Mouse (Mus musculus) intestine, embryonic 14.5 days (tissue): ENCODE measurements around the gene Foxn3. TPM values are rescaled to one million over a fixed set of nuclear protein-coding genes. Genes with fewer than 3 reads are reported as not detected.

Source experiments
- ATAC-seq: fragments of 200-750 bp; cut with Nextera tagmentation; replicated peaks from 2 replicates; pipeline ENCODE4 v1.8.0; 2017; ENCODE audit warnings: low read depth, moderate number of reproducible peaks, moderate TSS enrichment, moderate library complexity; ENCODE audit not compliant: low FRiP score, low TSS enrichment
- DNase-seq: peaks from one replicate; pipeline ENCODE4 v3.0.0-alpha.2; 2018; ENCODE audit warnings: low spot score
- H3K27ac ChIP-seq: fragments of 300-500 bp; sonication (generic); 2 replicates; pipeline ENCODE4 v1.5.1; 2014; ENCODE audit warnings: low read depth, mild to moderate bottlenecking, control low read depth
- H3K27me3 ChIP-seq: fragments of 300-500 bp; sonication (generic); replicated peaks from 2 replicates; pipeline ENCODE4 v1.6.1; 2014; ENCODE audit warnings: low read length, control low read depth; ENCODE audit not compliant: control insufficient read depth, insufficient read depth
- H3K36me3 ChIP-seq: fragments of 300-500 bp; sonication (generic); 2 replicates; pipeline ENCODE4 v1.6.1; 2014; ENCODE audit warnings: low read length, control low read depth; ENCODE audit not compliant: control insufficient read depth, insufficient read depth
- H3K4me1 ChIP-seq: fragments of 300-500 bp; sonication (generic); replicated peaks from 2 replicates; pipeline ENCODE4 v1.6.1; 2014; ENCODE audit warnings: low read length, control low read depth, mixed read lengths; ENCODE audit not compliant: control insufficient read depth, insufficient read depth
- H3K4me2 ChIP-seq: fragments of 300-500 bp; sonication (generic); 2 replicates; pipeline ENCODE4 v1.6.1; 2014; ENCODE audit warnings: low read length
- H3K4me3 ChIP-seq: fragments of 300-500 bp; sonication (generic); 2 replicates; pipeline ENCODE4 v1.5.1; 2014; ENCODE audit warnings: low read depth, low read length, control low read depth, mixed read lengths
- H3K9ac ChIP-seq: fragments of 300-500 bp; sonication (generic); 2 replicates; pipeline ENCODE4 v1.6.1; 2014; ENCODE audit warnings: mild to moderate bottlenecking, low read length
- H3K9me3 ChIP-seq: fragments of 300-500 bp; sonication (generic); 2 replicates; pipeline ENCODE4 v1.6.1; 2016; ENCODE audit warnings: low read length, control low read depth; ENCODE audit not compliant: control insufficient read depth
- whole genome bisulfite sequencing: fragments of 180-500 bp; shearing (Covaris S2); extraction: QIAGEN DNeasy Blood & Tissue Kit; methylation state at CpG from one replicate; pipeline ENCODE4 v1.1.7; 2014; 5-methylcytosine and 5-hydroxymethylcytosine counted together
- polyA plus RNA-seq: library from polyadenylated mRNA; unstranded; fragments of >200 nt; fragmentation: Nextera tagmentation; extraction: Ambion mirVana; gene quantifications from 2 replicates; pipeline ENCODE4 v1.2.1, GENCODE M21; 2014

Gene Foxn3
- polyA plus RNA-seq, 1 experiment from 2014 or later = 74.3 TPM

- Histone ChIP-seq H3K9me3 (no peaks in the 10 kb centered on the region), H3K27me3 (no peaks in the 10 kb centered on the region), H3K4me2 (0 out of 2 replicates have a peak overlapping the region, but pooled peaks have one; percentile 12), H3K4me3 (no peak overlapping the region), H3K4me1 (no peaks in the 10 kb centered on the region), H3K9ac (no peak overlapping the region), H3K36me3 (no peaks in the 10 kb centered on the region), H3K27ac (no peak overlapping the region)
- ATAC-seq (no peak), DNase-seq (peak; percentile 65)
- WGBS = 63% methylated on average over 25 of the region's 25 CpGs
These were observed 7.0 kb upstream of the Foxn3 start for GRCm38 (mm10) chr12:99570197-99570956.

- Histone ChIP-seq H3K9me3 (no peaks in the 10 kb centered on the region), H3K9ac (no peak overlapping the region), H3K4me2 (no peak overlapping the region), H3K4me1 (peaks cover 16% of the 10 kb centered on the region), H3K36me3 (no peaks in the 10 kb centered on the region), H3K27ac (no peak overlapping the region), H3K4me3 (no peak overlapping the region), H3K27me3 (no peaks in the 10 kb centered on the region)
- WGBS = 71% methylated on average over 2 of the region's 2 CpGs
- ATAC-seq (no peak), DNase-seq (no peak)
These were observed 2.2 kb upstream of the Foxn3 start for GRCm38 (mm10) chr12:99565606-99566005.

- H3K4me2 ChIP-seq = peak overlapping the region; percentile 61
- no peak overlapping the region for H3K9ac ChIP-seq
- no peaks in the 10 kb centered on the region for H3K36me3 ChIP-seq
- DNase-seq (no peak), ATAC-seq (no peak)
- H3K9me3 ChIP-seq = no peaks in the 10 kb centered on the region
- peaks cover 21% of the 10 kb centered on the region for H3K4me1 ChIP-seq
- H3K27me3 ChIP-seq = no peaks in the 10 kb centered on the region
- H3K27ac ChIP-seq = no peak overlapping the region
- no peak overlapping the region for H3K4me3 ChIP-seq
- WGBS = 29% methylated on average over 9 of the region's 9 CpGs
These were observed 1.0 kb upstream of the Foxn3 start for GRCm38 (mm10) chr12:99564301-99564910.

- no peak for ATAC-seq
These were observed 554 bp downstream of the Foxn3 start for GRCm38 (mm10) chr12:99562867-99563189.

GRCm38 (mm10) chr12:99562073-99562866 is 1.1 kb downstream of the Foxn3 start:
- peak; percentile 47; the same call in 1 of the 2 replicates for ATAC-seq
- peak overlapping the region; percentile 78 for H3K4me3 ChIP-seq
- H3K27me3 ChIP-seq = no peaks in the 10 kb centered on the region
- H3K27ac ChIP-seq = peak overlapping the region; percentile 83
- under 1% methylated on average over 24 of the region's 24 CpGs for WGBS
- no peaks in the 10 kb centered on the region for H3K9me3 ChIP-seq
- peaks cover 21% of the 10 kb centered on the region for H3K4me1 ChIP-seq
- no peaks in the 10 kb centered on the region for H3K36me3 ChIP-seq
- H3K4me2 ChIP-seq = peak overlapping the region; percentile 61
- peak; percentile 84 for DNase-seq
- peak overlapping the region; percentile 88 for H3K9ac ChIP-seq

More at GRCm38 (mm10) chr12:99562867-99563189, 554 bp downstream of the Foxn3 start:
- peak overlapping the region; percentile 88 for H3K9ac ChIP-seq
- under 1% methylated on average over 10 of the region's 10 CpGs for WGBS
- DNase-seq = peak; percentile 65
- no peaks in the 10 kb centered on the region for H3K27me3 ChIP-seq
- peak overlapping the region; percentile 78 for H3K4me3 ChIP-seq
- H3K27ac ChIP-seq = peak overlapping the region; percentile 83; the same call in 1 of the 2 replicates
- peaks cover 21% of the 10 kb centered on the region for H3K4me1 ChIP-seq
- peak overlapping the region; percentile 61 for H3K4me2 ChIP-seq
- no peaks in the 10 kb centered on the region for H3K36me3 ChIP-seq
- H3K9me3 ChIP-seq = no peaks in the 10 kb centered on the region

- peak overlapping the region; percentile 61 for H3K4me2 ChIP-seq
- peaks cover 21% of the 10 kb centered on the region for H3K4me1 ChIP-seq
- peak overlapping the region; percentile 88; the same call in 1 of the 2 replicates for H3K9ac ChIP-seq
- no peaks in the 10 kb centered on the region for H3K27me3 ChIP-seq
- DNase-seq (peak; percentile 62), ATAC-seq (no peak)
- peak overlapping the region; percentile 83 for H3K27ac ChIP-seq
- 19% methylated on average over 3 of the region's 3 CpGs for WGBS
- peak overlapping the region; percentile 78; the same call in 1 of the 2 replicates for H3K4me3 ChIP-seq
- H3K9me3 ChIP-seq = no peaks in the 10 kb centered on the region
- no peaks in the 10 kb centered on the region for H3K36me3 ChIP-seq
These were observed 2.0 kb downstream of the Foxn3 start for GRCm38 (mm10) chr12:99561333-99561766.

- Histone ChIP-seq H3K36me3 (no peaks in the 10 kb centered on the region), H3K27ac (peak overlapping the region; percentile 83), H3K4me1 (peaks cover 21% of the 10 kb centered on the region), H3K9ac (no peak overlapping the region), H3K4me3 (no peak overlapping the region), H3K27me3 (no peaks in the 10 kb centered on the region), H3K9me3 (no peaks in the 10 kb centered on the region), H3K4me2 (peak overlapping the region; percentile 61)
- ATAC-seq = no peak
- 26% methylated on average over 11 of the region's 11 CpGs for WGBS
- no peak for DNase-seq
These were observed 2.6 kb downstream of the Foxn3 start for GRCm38 (mm10) chr12:99560701-99561332.

- DNase-seq = no peak
- Histone ChIP-seq H3K9me3 (no peaks in the 10 kb centered on the region), H3K4me3 (no peak overlapping the region), H3K27me3 (no peaks in the 10 kb centered on the region), H3K4me2 (no peak overlapping the region), H3K9ac (no peak overlapping the region), H3K36me3 (no peaks in the 10 kb centered on the region), H3K4me1 (peaks cover 20% of the 10 kb centered on the region), H3K27ac (no peak overlapping the region)
- 60% methylated on average over 11 of the region's 11 CpGs for WGBS
- ATAC-seq = no peak
These were observed 3.9 kb downstream of the Foxn3 start for GRCm38 (mm10) chr12:99559483-99559882.
